Mouse (Mus musculus) adrenal gland, adult (tissue): ENCODE measurements at regions not wholly inside any gene's neighbourhood (a gene's known extent, or its start where the extent isn't known, plus 50 kb on each side); places are given as distances from the start of the nearest gene placed in this dataset.

Experiments used
- DNase-seq, 2 experiments: peaks; one replicate each; pipeline ENCODE4 v3.0.0; 2022 to 2023; ENCODE audit warnings: low spot score in 1 of 2; ENCODE audit not compliant: inconsistent age in 2 of 2

DNA sequence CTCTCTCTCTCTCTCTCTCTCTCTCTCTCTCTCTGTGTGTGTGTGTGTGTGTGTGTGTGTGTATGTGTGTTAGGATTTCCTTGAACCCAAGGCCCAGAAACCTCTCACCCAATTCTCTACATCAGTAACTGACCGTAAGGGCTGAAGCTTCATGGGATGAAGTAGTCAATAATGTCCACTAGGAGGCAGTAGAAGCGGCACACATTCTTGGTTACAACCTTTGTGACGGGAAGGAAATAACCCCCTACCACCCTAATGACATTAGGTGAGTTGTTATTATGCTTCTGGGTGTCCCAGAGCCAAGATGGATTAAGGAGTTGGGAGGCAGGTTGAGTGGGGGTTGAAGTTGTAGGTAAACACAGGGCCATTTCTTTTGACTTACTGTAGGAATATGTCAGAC lies 55.5 kb upstream of the Itprid1 start:
- peak in 1 of 2 experiments; percentile 22 for DNase-seq

DNA sequence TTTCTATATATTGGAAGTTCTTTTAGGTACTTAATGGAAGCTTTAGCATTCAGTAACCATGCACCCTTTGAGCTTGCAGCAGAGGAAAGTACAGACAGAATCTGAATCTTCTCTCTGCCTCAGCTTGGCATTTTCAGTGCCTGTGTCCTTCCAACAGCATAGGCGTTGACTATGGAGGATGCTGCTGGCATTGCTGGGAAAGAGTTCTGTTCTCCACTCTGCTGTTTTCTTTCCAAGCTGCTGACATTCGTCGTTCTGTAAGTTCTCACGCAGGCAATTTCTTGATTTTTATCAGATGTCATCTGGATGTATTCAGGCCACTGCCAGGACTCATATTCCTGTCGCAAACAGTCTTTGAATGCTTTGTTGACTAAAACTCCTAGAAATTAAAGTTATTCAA lies 61.2 kb upstream of the Itprid1 start:
- DNase-seq = no peak

DNA sequence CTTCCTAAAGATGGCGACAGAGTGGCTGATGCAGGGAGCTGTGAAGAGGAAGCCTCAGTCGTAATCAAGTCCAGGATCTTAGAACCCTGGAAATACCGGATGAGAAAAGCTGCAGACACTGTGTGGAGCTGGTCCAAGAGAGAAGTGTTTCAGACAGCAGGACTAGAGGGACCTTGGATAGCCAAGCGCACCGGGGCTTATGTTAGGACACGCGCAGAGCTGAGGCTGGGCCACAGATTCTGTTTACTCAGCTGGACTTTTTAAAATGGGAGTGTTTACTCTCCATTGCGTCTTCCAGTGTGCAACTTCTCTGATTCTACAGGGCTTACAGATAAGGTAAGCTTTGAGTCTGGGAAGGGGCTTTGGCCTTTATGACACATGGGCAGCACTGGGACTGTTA lies 66.4 kb upstream of the Itprid1 start:
- no peak for DNase-seq

DNA sequence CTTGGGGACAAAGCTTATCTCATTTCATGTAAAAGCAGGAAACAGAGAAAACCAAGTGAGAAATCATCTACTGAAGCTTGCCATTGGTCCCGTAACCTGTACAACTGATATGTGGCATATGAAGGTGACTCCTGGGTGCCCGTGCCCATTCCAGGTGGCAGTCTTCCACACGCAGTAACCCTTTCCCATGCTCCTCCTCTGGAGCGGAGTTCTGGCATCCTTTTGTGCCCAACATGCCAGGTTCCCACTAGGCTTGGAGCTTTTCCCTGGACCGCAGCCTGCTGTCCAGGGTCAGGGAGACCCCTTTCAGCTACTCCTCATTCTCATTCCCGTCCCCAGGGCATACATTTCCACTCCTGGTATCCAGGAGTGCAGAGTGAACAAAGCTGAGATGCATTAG lies 74.4 kb upstream of the Neurod6 start:
- no peak for DNase-seq

DNA sequence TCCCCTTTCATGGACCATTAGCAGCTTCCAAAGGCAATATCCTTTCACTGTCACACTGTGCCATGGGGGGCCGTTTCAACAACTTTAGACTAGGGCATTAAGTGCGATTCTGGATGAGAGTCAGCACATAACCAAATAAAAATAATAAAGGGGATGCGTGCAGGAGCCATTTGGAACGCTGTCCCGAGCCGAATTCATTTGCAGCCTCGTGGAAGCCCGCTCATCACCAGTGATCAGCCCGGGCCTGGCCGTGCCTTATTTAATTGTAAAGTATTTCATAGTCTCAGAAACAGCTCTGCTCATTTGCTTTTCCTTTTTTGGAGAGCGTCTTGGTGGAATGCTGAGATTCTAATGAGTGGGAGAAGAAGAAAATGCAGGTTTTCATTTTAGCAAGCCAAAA lies 69.8 kb upstream of the Neurod6 start:
- no peak for DNase-seq

DNA sequence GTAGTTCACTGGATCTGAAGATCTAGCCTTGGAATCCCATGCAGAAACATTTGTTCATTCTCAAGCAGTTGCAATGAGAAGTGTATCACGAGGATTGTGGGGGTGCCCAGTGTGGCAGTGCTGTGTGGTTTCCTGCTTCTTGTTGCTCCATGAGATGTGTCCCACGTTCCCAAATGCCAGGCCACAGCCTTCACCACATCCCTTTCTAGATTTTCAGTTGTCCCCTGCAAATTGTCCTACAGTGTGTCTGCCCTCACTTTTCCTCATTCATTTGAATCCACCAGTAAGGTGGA lies 64.7 kb upstream of the Neurod6 start:
- DNase-seq = no peak

DNA sequence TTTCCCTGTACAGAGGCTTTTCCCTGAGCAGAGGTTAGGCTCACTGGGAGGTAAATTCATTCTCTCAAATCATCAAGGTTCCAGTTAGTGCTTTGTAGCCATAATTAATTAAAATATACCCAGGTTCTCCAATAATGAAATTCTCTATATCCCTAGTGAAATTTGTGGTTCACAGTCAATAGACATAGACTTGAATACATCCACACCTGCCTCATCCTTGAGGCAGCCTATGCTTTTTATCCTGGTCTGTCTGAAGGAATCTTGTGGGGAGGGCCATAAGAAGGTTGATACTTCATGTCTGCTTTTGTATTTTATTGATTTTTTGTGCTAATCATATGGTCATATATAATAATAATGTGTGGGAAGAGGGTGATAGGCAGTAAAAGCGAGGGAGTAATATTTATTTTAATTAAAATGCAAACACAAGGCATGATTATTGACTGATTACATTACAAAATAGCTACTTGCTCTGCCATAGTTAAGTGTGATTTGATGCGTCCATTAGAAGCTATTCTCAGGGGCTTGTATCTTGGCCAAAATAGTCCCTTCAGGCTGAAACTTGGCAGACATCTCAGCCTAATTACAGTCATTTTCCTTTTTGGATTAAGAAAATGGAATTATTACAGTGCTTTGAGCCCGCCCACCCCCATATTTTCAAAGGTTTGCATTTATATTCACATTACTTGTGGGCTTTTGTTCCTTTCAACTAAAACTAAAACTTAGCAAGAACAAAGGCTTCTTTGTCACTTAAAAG lies 64.2 kb upstream of the Neurod6 start:
- DNase-seq = no peak

DNA sequence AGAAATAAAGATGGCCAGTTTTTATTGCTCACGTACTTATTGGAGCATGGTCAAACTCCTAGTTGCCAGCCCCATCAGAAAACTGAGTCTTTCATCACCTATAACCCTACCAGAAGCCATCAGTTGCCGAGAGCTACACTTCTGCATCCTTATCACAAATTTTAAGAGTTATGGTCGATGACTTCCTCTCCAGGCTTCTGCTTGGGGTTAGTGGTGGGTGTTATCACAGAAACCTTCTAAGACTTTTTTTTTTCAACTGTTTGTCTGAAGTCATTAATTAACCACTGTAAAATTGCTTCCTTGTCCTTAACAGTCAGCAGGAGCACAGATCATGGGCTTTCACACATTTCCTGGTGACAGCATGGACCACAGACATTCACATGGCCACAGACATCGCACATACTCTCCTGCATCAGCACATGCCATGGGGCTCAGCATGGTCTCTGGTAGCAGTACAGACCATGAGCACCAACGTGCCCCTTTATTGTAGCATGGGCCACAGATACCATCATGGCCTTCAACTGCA lies 50.3 kb upstream of the Neurod6 start:
- DNase-seq = no peak
